Mouse (Mus musculus) urinary bladder, postnatal 36 days (tissue): ENCODE data around the gene Svbp.

ENCODE experiments used
- DNase-seq, 2 experiments: peaks; one replicate each; pipeline ENCODE4 v3.0.0; 2022; ENCODE audit warnings: low spot score in 2 of 2, mixed read lengths in 1 of 2

Svbp gene

GRCm38 (mm10) chr4:119190618-119191017 lies 4.5 kb upstream of the Svbp start:
- DNase-seq = no peak

GRCm38 (mm10) chr4:119191273-119191672 lies 3.8 kb upstream of the Svbp start:
- DNase-seq = no peak

- DNase-seq = no peak
Measured at GRCm38 (mm10) chr4:119192757-119193156, 2.3 kb upstream of the Svbp start.

- no peak for DNase-seq
Measured at GRCm38 (mm10) chr4:119195582-119196320, 645 bp downstream of the Svbp start.

- DNase-seq = no peak
Measured at GRCm38 (mm10) chr4:119198105-119198504, 3.0 kb downstream of the Svbp start.

GRCm38 (mm10) chr4:119204672-119205071 lies 9.6 kb downstream of the Svbp start:
- DNase-seq = peak; percentile 29 to 45

GRCm38 (mm10) chr4:119216667-119217066 lies 21.6 kb downstream of the Svbp start:
- DNase-seq = no peak

- DNase-seq = no peak
Measured at GRCm38 (mm10) chr4:119218169-119218568, 23.1 kb downstream of the Svbp start, which contains the start of gene Tmem269. TSS of gene Tmem269 (minus strand) at chr4:119218217.

- DNase-seq = no peak
Measured at GRCm38 (mm10) chr4:119223696-119224095, 28.6 kb downstream of the Svbp start.

- no peak for DNase-seq
Measured at GRCm38 (mm10) chr4:119224534-119224933, 29.4 kb downstream of the Svbp start.

- DNase-seq = no peak
Measured at GRCm38 (mm10) chr4:119225719-119226118, 30.6 kb downstream of the Svbp start.

- DNase-seq = no peak
Measured at GRCm38 (mm10) chr4:119226751-119227150, 31.6 kb downstream of the Svbp start.

GRCm38 (mm10) chr4:119232410-119233255 lies 37.5 kb downstream of the Svbp start, which contains the start of the genes AU022252 and P3h1:
TSS of gene AU022252 (minus strand) at chr4:119232712.
TSS of gene P3h1 (plus strand) at chr4:119232915.
- peak; percentile 98 to 99 for DNase-seq

- DNase-seq = peak in 1 of 2 experiments; percentile 22
Measured at GRCm38 (mm10) chr4:119233256-119233901, 38.3 kb downstream of the Svbp start.

- no peak for DNase-seq
Measured at GRCm38 (mm10) chr4:119234348-119234747, 39.2 kb downstream of the Svbp start.

GRCm38 (mm10) chr4:119238661-119239060 lies 43.6 kb downstream of the Svbp start:
- DNase-seq = no peak

- peak; percentile 30 to 37 for DNase-seq
Measured at GRCm38 (mm10) chr4:119239181-119239682, 44.1 kb downstream of the Svbp start.

GRCm38 (mm10) chr4:119241664-119242063 lies 46.6 kb downstream of the Svbp start:
- no peak for DNase-seq

- DNase-seq = no peak
Measured at GRCm38 (mm10) chr4:119242571-119242970, 47.5 kb downstream of the Svbp start.

GRCm38 (mm10) chr4:119244468-119245240 lies 49.5 kb downstream of the Svbp start:
- no peak for DNase-seq

- peak in 1 of 2 experiments; percentile 57 for DNase-seq
Measured at GRCm38 (mm10) chr4:119245556-119245955, 50.5 kb downstream of the Svbp start.
